Mouse (Mus musculus) kidney, adult 2 months (tissue): Measurements from ENCODE around the gene Cys1. TPM values are rescaled to one million over a fixed set of nuclear protein-coding genes. Genes with fewer than 3 reads are reported as not detected.
"Not testable (repeated sequence)": the region's sequence is repeated elsewhere in the genome, so short reads cannot be mapped to it uniquely, and the experiment has no call there.

Experiments
- DNase-seq: peaks from one replicate; pipeline ENCODE4 v3.0.0; 2021
- H3K27ac ChIP-seq: fragments of 200-500 bp; 2 replicates; pipeline ENCODE4 v1.5.1; 2012; ENCODE audit warnings: low read depth, low read length, control low read depth, inconsistent platforms; ENCODE audit not compliant: insufficient read depth
- H3K27me3 ChIP-seq: fragments of 200-500 bp; replicated peaks from 2 replicates; pipeline ENCODE4 v1.6.1; 2012; ENCODE audit warnings: mild to moderate bottlenecking, moderate library complexity, low read length, inconsistent platforms; ENCODE audit not compliant: control insufficient read depth, insufficient read depth
- H3K36me3 ChIP-seq: fragments of 200-500 bp; 2 replicates; pipeline ENCODE4 v1.6.1; 2012; ENCODE audit warnings: mild to moderate bottlenecking, moderate library complexity, low read length, inconsistent platforms; ENCODE audit not compliant: control insufficient read depth, insufficient read depth
- H3K4me1 ChIP-seq: fragments of 200-500 bp; 2 replicates; pipeline ENCODE4 v1.6.1; 2011; ENCODE audit warnings: low read length; ENCODE audit not compliant: control insufficient read depth, insufficient read depth
- H3K4me3 ChIP-seq: fragments of 200-500 bp; 2 replicates; pipeline ENCODE4 v1.5.1; 2011; ENCODE audit warnings: mild to moderate bottlenecking, low read depth, low read length, control low read depth; ENCODE audit not compliant: insufficient read depth
- CTCF ChIP-seq: fragments of 200-500 bp; conservative IDR thresholded peaks from 2 replicates; pipeline ENCODE4 v1.5.1; 2011; ENCODE audit warnings: low read depth, mild to moderate bottlenecking, control low read depth, low read length, moderate library complexity, mixed read lengths; ENCODE audit not compliant: insufficient read depth, insufficient read length
- POLR2A ChIP-seq: fragments of 200-500 bp; IDR thresholded peaks from one replicate; pipeline ENCODE4 v1.6.1; 2011; ENCODE audit warnings: low read depth, low read length, control low read depth
- WGBS: fragments of 180-500 bp; shearing (Covaris S2); methylation state at CpG from one replicate; pipeline ENCODE4 v1.1.7; 2018; 5-methylcytosine and 5-hydroxymethylcytosine counted together
- polyA plus RNA-seq: library from polyadenylated mRNA; depleted of rRNA; stranded (reverse); fragments of >200 nt; gene quantifications from 2 replicates; pipeline ENCODE4 v1.2.3, GENCODE M21; 2012

Cys1 gene
- polyA plus RNA-seq, 1 experiment = 93.2 TPM

GRCm38 (mm10) chr12:24707954-24708823 is 26.6 kb upstream of the Cys1 start, which contains the start of gene Rrm2:
Gene Rrm2 (plus strand): TSS chr12:24708241.
- peak; percentile 96 for DNase-seq
- Histone ChIP-seq H3K4me3 (peak within 1 kb of the TSS; percentile 63), H3K27me3 (no peaks in the 10 kb centered on the region), H3K4me1 (peaks cover 7% of the 10 kb centered on the region; the same call in 1 of the 2 replicates), H3K27ac (no peak within 1 kb of the TSS), H3K36me3 (no peaks in the 10 kb centered on the region)
- under 1% methylated on average over 83 of the region's 83 CpGs for WGBS
- TF ChIP-seq CTCF = peak; percentile 69
- no peak for TF ChIP-seq POLR2A

- Histone ChIP-seq H3K36me3 (no peaks in the 10 kb centered on the region), H3K4me1 (peaks cover 7% of the 10 kb centered on the region; the same call in 1 of the 2 replicates), H3K27me3 (no peaks in the 10 kb centered on the region), H3K4me3 (no peak overlapping the region), H3K27ac (no peak overlapping the region)
- no peak for DNase-seq
- TF ChIP-seq POLR2A (no peak), CTCF (no peak)
- WGBS = 4% methylated on average over 9 of the region's 9 CpGs
Measured at GRCm38 (mm10) chr12:24707480-24707802, 25.8 kb upstream of the Cys1 start.

DNA sequence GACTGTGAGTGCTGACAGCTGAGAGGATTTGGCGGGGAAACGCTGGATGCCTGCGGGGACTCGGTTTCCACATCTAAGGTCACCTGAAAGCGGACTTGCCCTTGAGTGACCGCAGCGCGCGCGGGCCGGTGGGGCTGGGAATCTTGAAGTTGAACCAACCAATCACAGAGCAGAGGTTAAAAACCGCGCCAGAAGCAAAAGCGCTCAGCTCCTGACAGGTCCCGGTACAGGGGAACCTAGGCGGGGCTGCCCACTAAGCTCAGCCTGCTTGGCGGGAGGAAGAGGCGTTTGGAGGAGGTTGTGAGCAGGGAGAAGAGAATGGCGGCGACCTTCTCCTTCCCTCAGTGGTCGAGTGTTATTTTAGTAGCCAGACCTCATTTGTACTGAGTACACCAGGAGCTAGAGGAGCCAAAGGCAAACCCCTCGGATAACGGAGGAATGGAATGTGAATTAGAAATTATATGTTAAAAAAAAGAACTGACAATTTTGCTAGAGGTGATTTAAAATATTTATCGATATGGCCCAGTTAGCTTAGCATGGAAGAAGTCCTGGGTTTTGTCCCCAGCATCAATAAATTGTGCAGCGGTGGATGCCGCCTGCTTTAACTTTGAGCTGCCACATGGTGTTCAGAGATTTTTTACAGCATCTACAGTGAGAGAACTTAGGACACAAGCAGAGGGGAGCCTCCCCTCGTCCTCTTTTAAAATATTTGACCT is 25.3 kb upstream of the Cys1 start:
- no peak for TF ChIP-seq CTCF
- no peak for TF ChIP-seq POLR2A
- 9% methylated on average over 27 of the region's 27 CpGs for WGBS
- H3K4me3 ChIP-seq = no peak overlapping the region
- H3K27me3 ChIP-seq = no peaks in the 10 kb centered on the region
- no peaks in the 10 kb centered on the region for H3K36me3 ChIP-seq
- DNase-seq = peak; percentile 72
- peaks cover 7% of the 10 kb centered on the region; the same call in 1 of the 2 replicates for H3K4me1 ChIP-seq
- no peak overlapping the region for H3K27ac ChIP-seq

- peak; percentile 27 for DNase-seq
- no peak for TF ChIP-seq CTCF
Measured at GRCm38 (mm10) chr12:24705502-24706263, 24.1 kb upstream of the Cys1 start.

DNA sequence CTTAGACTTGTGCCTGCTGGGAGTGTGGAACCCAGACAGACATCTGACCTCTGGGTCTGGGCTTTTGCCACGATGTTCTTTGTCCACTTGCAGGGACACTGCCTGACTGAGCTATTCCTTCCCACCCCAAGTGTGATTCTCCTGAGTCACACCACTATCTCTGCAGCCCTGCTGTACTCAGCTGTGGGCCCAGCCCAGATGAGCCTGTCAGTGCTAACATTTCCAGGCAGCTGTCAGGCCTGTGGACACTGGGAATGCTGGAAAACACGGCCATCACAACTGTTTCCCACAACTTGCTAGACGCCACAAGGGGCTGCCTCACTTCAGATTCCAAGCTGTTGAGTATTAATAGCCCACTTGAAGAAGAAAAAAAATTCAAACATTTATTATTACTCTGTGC is 21.4 kb upstream of the Cys1 start:
- WGBS = 83% methylated on average over 3 of the region's 3 CpGs
- TF ChIP-seq POLR2A = no peak
- TF ChIP-seq CTCF = no peak
- no peak for DNase-seq

More at GRCm38 (mm10) chr12:24705502-24706263, 24.1 kb upstream of the Cys1 start:
- Histone ChIP-seq H3K4me3 (no peak overlapping the region), H3K36me3 (no peaks in the 10 kb centered on the region), H3K27ac (no peak overlapping the region), H3K4me1 (peaks cover 7% of the 10 kb centered on the region; the same call in 1 of the 2 replicates), H3K27me3 (no peaks in the 10 kb centered on the region)
- WGBS = 77% methylated on average over 15 of the region's 15 CpGs

GRCm38 (mm10) chr12:24701621-24702020 is 20.0 kb upstream of the Cys1 start:
- not testable (repeated sequence) for H3K36me3 ChIP-seq, H3K4me3 ChIP-seq, H3K27me3 ChIP-seq, DNase-seq, H3K27ac ChIP-seq, H3K4me1 ChIP-seq
- 88% methylated on average over 9 of the region's 9 CpGs for WGBS

More for the DNA sequence above, 21.4 kb upstream of the Cys1 start:
- no peaks in the 10 kb centered on the region for H3K27me3 ChIP-seq
- H3K4me3 ChIP-seq = no peak overlapping the region
- H3K27ac ChIP-seq = no peak overlapping the region
- peaks cover 4% of the 10 kb centered on the region; the same call in 1 of the 2 replicates for H3K4me1 ChIP-seq
- no peaks in the 10 kb centered on the region for H3K36me3 ChIP-seq

- TF ChIP-seq POLR2A = no peak
- no peak for TF ChIP-seq CTCF
- 73% methylated on average over 10 of the region's 10 CpGs for WGBS
- H3K4me3 ChIP-seq = no peak overlapping the region
Measured at GRCm38 (mm10) chr12:24699578-24699977, 18.0 kb upstream of the Cys1 start.

More at GRCm38 (mm10) chr12:24699578-24699977, 18.0 kb upstream of the Cys1 start:
- H3K36me3 ChIP-seq = no peaks in the 10 kb centered on the region
- no peak overlapping the region for H3K27ac ChIP-seq
- DNase-seq = no peak
- no peaks in the 10 kb centered on the region for H3K4me1 ChIP-seq
- no peaks in the 10 kb centered on the region for H3K27me3 ChIP-seq
